Mouse (Mus musculus) C2C12 (cell line): ENCODE data around the gene Ebpl. TPM values are rescaled to one million over a fixed set of nuclear protein-coding genes. Genes with fewer than 3 reads are reported as not detected.

Experiments used
- H3K27me3 ChIP-seq: one replicate; pipeline ENCODE4 v1.6.1; 2011; ENCODE audit not compliant: control insufficient read depth, insufficient read depth, insufficient read length
- H3K36me3 ChIP-seq: one replicate; pipeline ENCODE4 v1.6.1; 2011; ENCODE audit not compliant: control insufficient read depth, insufficient read depth
- H3K4me3 ChIP-seq: one replicate; pipeline ENCODE4 v1.5.1; 2011; ENCODE audit warnings: mild to moderate bottlenecking, control low read depth; ENCODE audit not compliant: poor library complexity, insufficient read depth, severe bottlenecking
- H3K79me2 ChIP-seq: one replicate; pipeline ENCODE4 v1.6.1; 2011; ENCODE audit not compliant: control insufficient read depth, insufficient read depth
- H3K79me3 ChIP-seq: one replicate; pipeline ENCODE4 v1.6.1; 2011; ENCODE audit warnings: low read depth, control low read depth
- H3ac ChIP-seq: one replicate; pipeline ENCODE3; 2011; ENCODE audit warnings: low read depth; ENCODE audit not compliant: control insufficient read depth, insufficient read length
- CEBPB ChIP-seq: IDR thresholded peaks from one replicate; pipeline ENCODE4 v1.6.1; 2011; ENCODE audit warnings: low read depth, mild to moderate bottlenecking, control low read depth, moderate library complexity
- CTCF ChIP-seq: IDR thresholded peaks from one replicate; pipeline ENCODE4 v1.5.1; 2011; ENCODE audit not compliant: control insufficient read depth, insufficient read depth, insufficient read length
- FOSL1 ChIP-seq: IDR thresholded peaks from one replicate; pipeline ENCODE4 v1.8.0; 2011; ENCODE audit warnings: mild to moderate bottlenecking, low read length; ENCODE audit not compliant: poor library complexity, insufficient read depth, severe bottlenecking
- MAX ChIP-seq: IDR thresholded peaks from one replicate; pipeline ENCODE4 v1.6.1; 2011; ENCODE audit warnings: mild to moderate bottlenecking, control low read depth
- MYOD1 ChIP-seq: IDR thresholded peaks from one replicate; pipeline ENCODE4 v1.6.1; 2011; ENCODE audit warnings: low read depth; ENCODE audit not compliant: control insufficient read depth, insufficient read length
- MYOG ChIP-seq: IDR thresholded peaks from one replicate; pipeline ENCODE4 v1.6.1; 2011; ENCODE audit not compliant: control insufficient read depth, insufficient read length; ENCODE audit errors: extremely low read depth
- USF1 ChIP-seq: IDR thresholded peaks from one replicate; pipeline ENCODE4 v1.6.1; 2011; ENCODE audit warnings: low read depth, mild to moderate bottlenecking, control low read depth, moderate library complexity
- polyA plus RNA-seq: library from polyadenylated mRNA; unstranded; fragments of >200 nt; fragmentation: generic; extraction: Trizol; gene quantifications from one replicate; pipeline ENCODE4 v1.2.1, GENCODE M21; 2012; ENCODE audit warnings: missing spikeins

Ebpl gene
- polyA plus RNA-seq, 1 experiment: 1.1 TPM

- no peak overlapping the region for H3K4me3 ChIP-seq
- TF ChIP-seq CTCF: no peak
- no peak for TF ChIP-seq MAX
- TF ChIP-seq MYOD1: no peak
- TF ChIP-seq USF1: no peak
- TF ChIP-seq FOSL1: no peak
- no peak for TF ChIP-seq MYOG
- TF ChIP-seq CEBPB: no peak
- no peak overlapping the region for H3ac ChIP-seq
- H3K79me3 ChIP-seq: no peaks in the 10 kb centered on the region
- no peaks in the 10 kb centered on the region for H3K79me2 ChIP-seq
- no peaks in the 10 kb centered on the region for H3K36me3 ChIP-seq
- no peaks in the 10 kb centered on the region for H3K27me3 ChIP-seq
Measured at GRCm38 (mm10) chr14:61321200-61321599, 39.0 kb downstream of the Ebpl start.

- H3ac ChIP-seq: no peak overlapping the region
- no peaks in the 10 kb centered on the region for H3K79me3 ChIP-seq
- H3K79me2 ChIP-seq: no peaks in the 10 kb centered on the region
- TF ChIP-seq FOSL1 (no peak), MAX (no peak), CTCF (no peak), USF1 (no peak), CEBPB (no peak), MYOG (no peak), MYOD1 (no peak)
- H3K36me3 ChIP-seq: no peaks in the 10 kb centered on the region
- no peak overlapping the region for H3K4me3 ChIP-seq
- no peaks in the 10 kb centered on the region for H3K27me3 ChIP-seq
Measured at GRCm38 (mm10) chr14:61320765-61321164, 39.5 kb downstream of the Ebpl start.

GRCm38 (mm10) chr14:61316861-61317260 lies 43.4 kb downstream of the Ebpl start:
- H3K4me3 ChIP-seq: no peak overlapping the region
- H3ac ChIP-seq: no peak overlapping the region
- H3K79me2 ChIP-seq: no peaks in the 10 kb centered on the region
- H3K36me3 ChIP-seq: no peaks in the 10 kb centered on the region
- peaks cover 3% of the 10 kb centered on the region for H3K27me3 ChIP-seq
- H3K79me3 ChIP-seq: no peaks in the 10 kb centered on the region
- no peak for TF ChIP-seq FOSL1
- peak; percentile 11 for TF ChIP-seq CTCF
- no peak for TF ChIP-seq CEBPB

- H3K79me3 ChIP-seq: no peaks in the 10 kb centered on the region
- H3K79me2 ChIP-seq: no peaks in the 10 kb centered on the region
- H3K36me3 ChIP-seq: no peaks in the 10 kb centered on the region
- H3ac ChIP-seq: no peak overlapping the region
- H3K27me3 ChIP-seq: peaks cover 7% of the 10 kb centered on the region
- H3K4me3 ChIP-seq: no peak overlapping the region
- TF ChIP-seq FOSL1 (no peak), MYOG (no peak), USF1 (no peak), MYOD1 (no peak), CTCF (no peak), MAX (no peak), CEBPB (no peak)
Measured at GRCm38 (mm10) chr14:61310963-61311362, 49.3 kb downstream of the Ebpl start.

GRCm38 (mm10) chr14:61310036-61310772 lies 50.0 kb downstream of the Ebpl start:
- Histone ChIP-seq H3K79me2 (no peaks in the 10 kb centered on the region), H3ac (no peak overlapping the region)
- TF ChIP-seq MAX (no peak), CTCF (no peak), MYOD1 (no peak), MYOG (no peak), USF1 (no peak), CEBPB (no peak), FOSL1 (no peak)

GRCm38 (mm10) chr14:61309593-61309992 lies 50.6 kb downstream of the Ebpl start, which contains the start of gene Arl11:
Arl11 (plus strand) TSS chr14:61309753.
- no peaks in the 10 kb centered on the region for H3K79me3 ChIP-seq
- H3ac ChIP-seq: no peak within 1 kb of the TSS
- peaks cover 5% of the 10 kb centered on the region for H3K27me3 ChIP-seq
- no peaks in the 10 kb centered on the region for H3K79me2 ChIP-seq
- H3K4me3 ChIP-seq: no peak within 1 kb of the TSS
- TF ChIP-seq MAX: no peak
- no peak for TF ChIP-seq CEBPB
- no peak for TF ChIP-seq CTCF
- TF ChIP-seq MYOD1: no peak
- TF ChIP-seq USF1: no peak
- no peaks in the 10 kb centered on the region for H3K36me3 ChIP-seq

More at GRCm38 (mm10) chr14:61310036-61310772, 50.0 kb downstream of the Ebpl start:
- Histone ChIP-seq H3K36me3 (no peaks in the 10 kb centered on the region), H3K4me3 (no peak overlapping the region), H3K27me3 (peaks cover 7% of the 10 kb centered on the region), H3K79me3 (no peaks in the 10 kb centered on the region)
